Mouse (Mus musculus): ENCODE results near the gene Wfdc9. TPM values are rescaled to one million over a fixed set of nuclear protein-coding genes. Genes with fewer than 3 reads are reported as not detected.

Gene Wfdc9
- polyA plus RNA-seq (2012; ENCODE audit: insufficient read depth, low replicate concordance), result not detected in 2 replicates

DNA sequence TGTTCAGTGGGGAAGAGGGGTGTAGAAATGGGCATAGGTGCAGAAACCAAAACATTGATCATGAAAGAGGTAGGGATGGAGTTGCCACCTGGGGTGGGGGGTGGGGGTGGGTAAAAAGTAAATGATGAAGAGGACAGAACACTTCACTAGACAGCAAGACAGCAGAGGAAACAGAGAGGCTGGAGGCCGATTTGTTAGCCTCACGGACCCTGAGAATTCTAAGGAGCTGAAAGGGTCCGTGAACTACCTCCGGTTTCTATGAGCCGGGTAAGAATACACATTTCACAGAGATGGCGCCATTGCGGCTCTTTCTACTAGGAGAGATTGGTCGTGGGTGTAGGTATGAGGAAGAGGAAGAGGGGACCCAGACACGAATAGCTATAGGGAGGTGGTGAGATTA is at the start of gene Wfdc9:
Wfdc9 (minus strand) TSS at position 101 of the 400 bp plus-strand sequence.
- H3K4me1 ChIP-seq, result peaks cover 7% of the 10 kb centered on the region
- H3K27me3 ChIP-seq (replicated peaks), result peaks cover 6% of the 10 kb centered on the region
- no peaks in the 10 kb centered on the region for H3K9me3 ChIP-seq
- H3K36me3 ChIP-seq (replicated peaks; ENCODE audit: low read length), result no peaks in the 10 kb centered on the region
- no peak within 1 kb of the TSS for H3K4me3 ChIP-seq (replicated peaks)
- TF ChIP-seq FLI1 (IDR thresholded peaks at IDR 0.05; ENCODE audit: low read length) (no peak), GATA1 (IDR thresholded peaks at IDR 0.05; ENCODE audit: borderline replicate concordance, low read length) (no peak)

- H3K4me3 ChIP-seq (replicated peaks), result no peak overlapping the region
These were observed 49.6 kb upstream of the Wfdc9 start for GRCm38 (mm10) chr2:164705991-164706390.

GRCm38 (mm10) chr2:164705328-164705727 is 48.9 kb upstream of the Wfdc9 start:
- H3K27me3 ChIP-seq (replicated peaks), result peaks cover 15% of the 10 kb centered on the region
- H3K36me3 ChIP-seq (replicated peaks; ENCODE audit: low read length), result no peaks in the 10 kb centered on the region
- TF ChIP-seq FLI1 (IDR thresholded peaks at IDR 0.05; ENCODE audit: low read length), result no peak
- no peak for TF ChIP-seq GATA1 (IDR thresholded peaks at IDR 0.05; ENCODE audit: borderline replicate concordance, low read length)
- no peak overlapping the region for H3K4me3 ChIP-seq (replicated peaks)
- no peaks in the 10 kb centered on the region for H3K4me1 ChIP-seq
- H3K9me3 ChIP-seq, result peaks cover 8% of the 10 kb centered on the region; the same call in 1 of the 2 replicates

More at GRCm38 (mm10) chr2:164705991-164706390, 49.6 kb upstream of the Wfdc9 start:
- TF ChIP-seq GATA1 (IDR thresholded peaks at IDR 0.05; ENCODE audit: borderline replicate concordance, low read length), result no peak
- no peak for TF ChIP-seq FLI1 (IDR thresholded peaks at IDR 0.05; ENCODE audit: low read length)
- H3K9me3 ChIP-seq, result peaks cover 8% of the 10 kb centered on the region; the same call in 1 of the 2 replicates
- no peaks in the 10 kb centered on the region for H3K4me1 ChIP-seq
- no peaks in the 10 kb centered on the region for H3K36me3 ChIP-seq (replicated peaks; ENCODE audit: low read length)
- H3K27me3 ChIP-seq (replicated peaks), result peaks cover 12% of the 10 kb centered on the region

DNA sequence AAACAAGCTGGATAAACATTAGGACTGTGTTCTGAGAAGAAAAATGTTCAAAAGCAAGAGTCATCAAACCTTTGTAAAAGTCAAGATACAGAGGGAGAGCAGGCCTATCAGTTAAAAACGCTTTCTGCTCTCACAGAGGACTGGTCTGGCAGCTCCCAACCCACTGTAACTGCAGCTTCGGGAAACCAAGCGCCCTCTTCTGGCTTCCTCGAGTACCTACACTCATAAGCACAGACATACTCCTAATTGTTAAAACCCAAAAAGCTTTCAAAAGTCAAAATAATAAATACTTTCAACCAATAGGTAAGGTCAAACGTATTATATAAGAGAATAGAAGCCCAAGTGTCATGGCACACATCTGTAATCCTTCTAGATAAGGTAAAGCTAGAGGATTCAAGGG is 47.9 kb upstream of the Wfdc9 start:
- no peaks in the 10 kb centered on the region for H3K36me3 ChIP-seq (replicated peaks; ENCODE audit: low read length)
- H3K4me3 ChIP-seq (replicated peaks), result no peak overlapping the region
- peaks cover 14% of the 10 kb centered on the region for H3K27me3 ChIP-seq (replicated peaks)
- H3K4me1 ChIP-seq, result peaks cover 5% of the 10 kb centered on the region; the same call in 1 of the 2 replicates
- TF ChIP-seq GATA1 (IDR thresholded peaks at IDR 0.05; ENCODE audit: borderline replicate concordance, low read length) (no peak), FLI1 (IDR thresholded peaks at IDR 0.05; ENCODE audit: low read length) (no peak)
- peaks cover 8% of the 10 kb centered on the region; the same call in 1 of the 2 replicates for H3K9me3 ChIP-seq

GRCm38 (mm10) chr2:164701761-164702160 is 45.4 kb upstream of the Wfdc9 start:
- Histone ChIP-seq H3K4me1 (peaks cover 5% of the 10 kb centered on the region; the same call in 1 of the 2 replicates), H3K36me3 (replicated peaks; ENCODE audit: low read length) (no peaks in the 10 kb centered on the region), H3K27me3 (replicated peaks) (peaks cover 19% of the 10 kb centered on the region), H3K9me3 (peaks cover 8% of the 10 kb centered on the region; the same call in 1 of the 2 replicates), H3K4me3 (replicated peaks) (no peak overlapping the region)
- TF ChIP-seq GATA1 (IDR thresholded peaks at IDR 0.05; ENCODE audit: borderline replicate concordance, low read length), result no peak
- no peak for TF ChIP-seq FLI1 (IDR thresholded peaks at IDR 0.05; ENCODE audit: low read length)

DNA sequence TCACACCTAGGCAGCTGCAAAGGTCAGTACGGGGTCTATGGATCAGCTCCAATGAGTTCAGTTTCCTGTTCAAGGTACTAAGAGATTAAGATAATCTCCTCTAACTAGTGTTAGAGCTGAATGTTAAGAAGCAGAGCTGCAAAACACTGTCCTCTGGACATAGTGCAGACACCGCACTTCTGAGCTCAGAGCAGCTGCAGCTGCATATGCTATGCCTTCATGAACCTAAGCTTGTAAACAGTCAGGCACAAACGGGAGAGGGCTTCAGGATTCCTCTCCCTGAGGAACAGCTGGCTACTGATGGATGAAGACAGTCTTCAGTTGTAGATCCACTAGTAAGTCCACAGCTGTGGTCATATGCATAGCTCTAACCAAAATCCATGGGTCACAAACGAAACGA is 44.6 kb upstream of the Wfdc9 start:
- no peak overlapping the region for H3K4me3 ChIP-seq (replicated peaks)
- H3K4me1 ChIP-seq, result peaks cover 5% of the 10 kb centered on the region; the same call in 1 of the 2 replicates
- H3K9me3 ChIP-seq, result peaks cover 8% of the 10 kb centered on the region; the same call in 1 of the 2 replicates
- H3K27me3 ChIP-seq (replicated peaks), result peaks cover 19% of the 10 kb centered on the region
- TF ChIP-seq FLI1 (IDR thresholded peaks at IDR 0.05; ENCODE audit: low read length) (no peak), GATA1 (IDR thresholded peaks at IDR 0.05; ENCODE audit: borderline replicate concordance, low read length) (no peak)
- no peaks in the 10 kb centered on the region for H3K36me3 ChIP-seq (replicated peaks; ENCODE audit: low read length)

- H3K36me3 ChIP-seq (replicated peaks; ENCODE audit: low read length), result no peaks in the 10 kb centered on the region
- H3K4me3 ChIP-seq (replicated peaks), result no peak within 1 kb of the TSS
- no peaks in the 10 kb centered on the region for H3K9me3 ChIP-seq
- peaks cover 5% of the 10 kb centered on the region; the same call in 1 of the 2 replicates for H3K4me1 ChIP-seq
- H3K27me3 ChIP-seq (replicated peaks), result peaks cover 19% of the 10 kb centered on the region
- no peak for TF ChIP-seq GATA1 (IDR thresholded peaks at IDR 0.05; ENCODE audit: borderline replicate concordance, low read length)
- TF ChIP-seq FLI1 (IDR thresholded peaks at IDR 0.05; ENCODE audit: low read length), result no peak
These were observed 41.8 kb upstream of the Wfdc9 start, which contains the start of gene Spint4 for GRCm38 (mm10) chr2:164698201-164698600. Gene Spint4, plus strand, starts transcription at chr2:164698501.

GRCm38 (mm10) chr2:164684807-164685206 is 28.4 kb upstream of the Wfdc9 start, which contains the start of gene Wfdc13:
Gene Wfdc13, plus strand, starts transcription at chr2:164685107.
- Histone ChIP-seq H3K4me1 (peaks cover 3% of the 10 kb centered on the region), H3K27me3 (replicated peaks) (peaks cover 14% of the 10 kb centered on the region)
- TF ChIP-seq FLI1 (IDR thresholded peaks at IDR 0.05; ENCODE audit: low read length) (no peak), GATA1 (IDR thresholded peaks at IDR 0.05; ENCODE audit: borderline replicate concordance, low read length) (no peak)

DNA sequence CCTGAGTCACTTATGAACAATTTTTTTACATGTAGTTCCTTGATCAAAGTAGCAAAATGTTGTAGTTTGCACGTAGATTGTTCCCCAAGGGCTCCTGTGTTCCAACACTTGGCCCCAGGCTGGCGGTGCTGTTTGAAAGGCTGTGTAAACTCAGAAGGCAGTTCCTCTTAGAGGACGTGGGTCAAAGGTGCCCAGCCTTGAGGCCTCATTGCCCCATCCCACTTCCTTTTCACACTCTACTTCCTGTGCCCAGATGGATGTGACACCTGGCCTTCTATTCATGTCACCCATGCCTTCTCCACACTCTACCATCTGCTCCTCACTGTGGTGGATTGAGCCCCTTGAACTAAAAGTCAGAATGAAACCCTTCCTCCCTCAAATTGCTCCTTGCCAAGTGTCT is 23.5 kb upstream of the Wfdc9 start:
- H3K4me3 ChIP-seq (replicated peaks), result no peak overlapping the region
- peaks cover 7% of the 10 kb centered on the region for H3K9me3 ChIP-seq
- no peaks in the 10 kb centered on the region for H3K36me3 ChIP-seq (replicated peaks; ENCODE audit: low read length)
- no peak for TF ChIP-seq GATA1 (IDR thresholded peaks at IDR 0.05; ENCODE audit: borderline replicate concordance, low read length)
- TF ChIP-seq FLI1 (IDR thresholded peaks at IDR 0.05; ENCODE audit: low read length), result no peak
- H3K27me3 ChIP-seq (replicated peaks), result peaks cover 6% of the 10 kb centered on the region
- peaks cover 14% of the 10 kb centered on the region for H3K4me1 ChIP-seq

More at GRCm38 (mm10) chr2:164684807-164685206, 28.4 kb upstream of the Wfdc9 start, which contains the start of gene Wfdc13:
- H3K9me3 ChIP-seq, result no peaks in the 10 kb centered on the region
- no peak within 1 kb of the TSS for H3K4me3 ChIP-seq (replicated peaks)
- H3K36me3 ChIP-seq (replicated peaks; ENCODE audit: low read length), result no peaks in the 10 kb centered on the region

- TF ChIP-seq GATA1 (IDR thresholded peaks at IDR 0.05; ENCODE audit: borderline replicate concordance, low read length) (no peak), FLI1 (IDR thresholded peaks at IDR 0.05; ENCODE audit: low read length) (no peak)
- H3K27me3 ChIP-seq (replicated peaks), result peaks cover 5% of the 10 kb centered on the region
- peaks cover 14% of the 10 kb centered on the region for H3K4me1 ChIP-seq
- H3K4me3 ChIP-seq (replicated peaks), result peak overlapping the region; percentile 78
- H3K9me3 ChIP-seq, result peaks cover 7% of the 10 kb centered on the region
- no peaks in the 10 kb centered on the region for H3K36me3 ChIP-seq (replicated peaks; ENCODE audit: low read length)
These were observed 22.7 kb upstream of the Wfdc9 start for GRCm38 (mm10) chr2:164678848-164679625.

All from megakaryocyte, embryonic 14.5 days (primary cell).